Mouse (Mus musculus): Measurements from ENCODE around the gene Pdgfd. TPM values are rescaled to one million over a fixed set of nuclear protein-coding genes. Genes with fewer than 3 reads are reported as not detected.

The Pdgfd gene
- total RNA-seq, 2 experiments from 2014 or later, result 3.0 to 4.6 TPM

Other genes with a start within 250 kb of the Pdgfd start
- not detected in 2 replicates for gene Ddi1, start 101.3 kb downstream of the Pdgfd start, total RNA-seq (2015; ENCODE audit: low replicate concordance)
- gene Ddi1, start 101.3 kb downstream of the Pdgfd start, total RNA-seq (2017; ENCODE audit: low replicate concordance), result 0.26 TPM in 1 of 2 replicates, not detected in the other